Mouse (Mus musculus) heart, adult 2 months (tissue): ENCODE measurements at regions not wholly inside any gene's neighbourhood (a gene's known extent, or its start where the extent isn't known, plus 50 kb on each side); places are given as distances from the start of the nearest gene placed in this dataset.

Experiments
- CTCF ChIP-seq: fragments of 200-600 bp; IDR thresholded peaks from 2 replicates; pipeline ENCODE4 v1.8.1; 2022; ENCODE audit warnings: antibody characterized with exemption, mild to moderate bottlenecking, moderate library complexity
- EP300 ChIP-seq: fragments of 200-500 bp; IDR thresholded peaks from 2 replicates; pipeline ENCODE4 v1.6.1; 2011; ENCODE audit warnings: low read depth, low read length, control low read depth; ENCODE audit not compliant: insufficient read depth
- POLR2A ChIP-seq: fragments of 200-500 bp; IDR thresholded peaks from 2 replicates; pipeline ENCODE4 v1.6.1; 2011; ENCODE audit warnings: mild to moderate bottlenecking, low read depth, low read length, control low read depth; ENCODE audit not compliant: insufficient read depth

DNA sequence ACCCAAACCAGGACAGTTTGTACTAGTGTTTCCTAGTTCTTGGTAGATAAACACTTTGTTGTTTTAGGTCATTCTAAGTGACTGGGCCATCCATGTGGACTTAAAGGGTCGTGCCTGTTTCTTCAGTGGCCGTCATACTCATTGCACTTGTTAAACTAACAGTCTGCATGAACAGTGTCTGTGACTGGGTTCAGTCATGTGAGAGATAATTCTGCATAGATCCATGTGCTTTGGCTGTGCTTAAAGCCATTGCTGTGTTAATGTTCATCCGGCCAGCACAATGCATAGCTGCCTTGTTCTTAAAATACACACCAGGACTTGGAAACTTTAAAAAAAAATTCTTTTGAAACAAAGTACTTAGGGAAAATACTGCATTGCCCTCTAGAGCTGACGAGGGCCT lies 92.4 kb upstream of the Slc25a26 start:
- TF ChIP-seq POLR2A (no peak), CTCF (no peak), EP300 (no peak)
